Mouse (Mus musculus) naive thymus-derived CD4-positive, alpha-beta T cell, adult 2 months (primary cell): ENCODE data around the gene Oat.

Source experiments
- DNase-seq: peaks from one replicate; pipeline ENCODE4 v3.0.0-alpha.2; 2011; ENCODE audit warnings: low read depth

Oat gene

GRCm38 (mm10) chr7:132593762-132594161 is 17.6 kb upstream of the Oat start:
- no peak for DNase-seq

GRCm38 (mm10) chr7:132589610-132590009 is 13.4 kb upstream of the Oat start:
- no peak for DNase-seq

- no peak for DNase-seq
Measured at GRCm38 (mm10) chr7:132587167-132587566, 11.0 kb upstream of the Oat start.

- DNase-seq, result no peak
Measured at GRCm38 (mm10) chr7:132585695-132586491, 9.7 kb upstream of the Oat start.

GRCm38 (mm10) chr7:132581441-132581840 is 5.2 kb upstream of the Oat start:
- no peak for DNase-seq

- DNase-seq, result no peak
Measured at GRCm38 (mm10) chr7:132580511-132580910, 4.3 kb upstream of the Oat start.

GRCm38 (mm10) chr7:132576891-132577290 is 693 bp upstream of the Oat start:
- DNase-seq, result no peak

- DNase-seq, result peak; percentile 88
Measured at GRCm38 (mm10) chr7:132575623-132576022, 575 bp downstream of the Oat start.

- DNase-seq, result no peak
Measured at GRCm38 (mm10) chr7:132574646-132575045, 1.6 kb downstream of the Oat start.

- no peak for DNase-seq
Measured at GRCm38 (mm10) chr7:132573205-132573604, 3.0 kb downstream of the Oat start.

- no peak for DNase-seq
Measured at GRCm38 (mm10) chr7:132572738-132573137, 3.5 kb downstream of the Oat start.

- DNase-seq, result no peak
Measured at GRCm38 (mm10) chr7:132571481-132571880, 4.7 kb downstream of the Oat start.

- no peak for DNase-seq
Measured at GRCm38 (mm10) chr7:132570071-132570470, 6.1 kb downstream of the Oat start.

- DNase-seq, result peak; percentile 48
Measured at GRCm38 (mm10) chr7:132568817-132569216, 7.4 kb downstream of the Oat start.

- no peak for DNase-seq
Measured at GRCm38 (mm10) chr7:132565831-132566230, 10.4 kb downstream of the Oat start.

GRCm38 (mm10) chr7:132559138-132559766 is 16.9 kb downstream of the Oat start:
- no peak for DNase-seq

- no peak for DNase-seq
Measured at GRCm38 (mm10) chr7:132558141-132558736, 18.0 kb downstream of the Oat start.

- DNase-seq, result no peak
Measured at GRCm38 (mm10) chr7:132556575-132556974, 19.6 kb downstream of the Oat start.

GRCm38 (mm10) chr7:132555911-132556310 is 20.3 kb downstream of the Oat start:
- no peak for DNase-seq

- no peak for DNase-seq
Measured at GRCm38 (mm10) chr7:132554091-132554490, 22.1 kb downstream of the Oat start.

GRCm38 (mm10) chr7:132551351-132552126 is 24.7 kb downstream of the Oat start:
- peak; percentile 97 for DNase-seq

- no peak for DNase-seq
Measured at GRCm38 (mm10) chr7:132547126-132547525, 29.1 kb downstream of the Oat start.
